Mouse (Mus musculus) forebrain, embryonic 14.5 days (tissue): ENCODE data around the gene Myh10. TPM values are rescaled to one million over a fixed set of nuclear protein-coding genes. Genes with fewer than 3 reads are reported as not detected.

Experiments used
- ATAC-seq: fragments of 200-750 bp; cut with Nextera tagmentation; 2 replicates; pipeline ENCODE4 v1.8.0; 2017; ENCODE audit warnings: mild to moderate bottlenecking, moderate library complexity
- DNase-seq: peaks from one replicate; pipeline ENCODE4 v3.0.0-alpha.2; 2015; ENCODE audit warnings: low spot score
- H3K27ac ChIP-seq: fragments of 300-500 bp; sonication (generic); 2 replicates; pipeline ENCODE4 v1.5.1; 2014; ENCODE audit warnings: low read depth, mild to moderate bottlenecking, control low read depth, low read length, moderate library complexity
- H3K27me3 ChIP-seq: fragments of 300-500 bp; sonication (generic); replicated peaks from 2 replicates; pipeline ENCODE4 v1.6.1; 2014; ENCODE audit warnings: low read length, control low read depth, mixed read lengths; ENCODE audit not compliant: control insufficient read depth, insufficient read depth
- H3K36me3 ChIP-seq: fragments of 300-500 bp; sonication (generic); 2 replicates; pipeline ENCODE4 v1.6.1; 2014; ENCODE audit warnings: low read length, control low read depth; ENCODE audit not compliant: control insufficient read depth, insufficient read depth
- H3K4me1 ChIP-seq: fragments of 300-500 bp; sonication (generic); 2 replicates; pipeline ENCODE4 v1.6.1; 2014; ENCODE audit warnings: antibody characterized with exemption, low read length, control low read depth; ENCODE audit not compliant: control insufficient read depth, insufficient read depth
- H3K4me2 ChIP-seq: fragments of 300-500 bp; sonication (generic); 2 replicates; pipeline ENCODE4 v1.6.1; 2014; ENCODE audit warnings: mild to moderate bottlenecking, control low read depth, low read length
- H3K4me3 ChIP-seq: fragments of 300-500 bp; sonication (generic); 2 replicates; pipeline ENCODE4 v1.5.1; 2014; ENCODE audit warnings: low read depth, low read length, control low read depth
- H3K9ac ChIP-seq: fragments of 300-500 bp; sonication (generic); 2 replicates; pipeline ENCODE4 v1.6.1; 2014; ENCODE audit warnings: mild to moderate bottlenecking, low read length, control low read depth, moderate library complexity
- H3K9me3 ChIP-seq: fragments of 300-500 bp; sonication (generic); replicated peaks from 2 replicates; pipeline ENCODE4 v1.6.1; 2016; ENCODE audit warnings: low read length, control low read depth, mixed read lengths; ENCODE audit not compliant: control insufficient read depth
- WGBS: fragments of 180-500 bp; shearing (Covaris S2); extraction: QIAGEN DNeasy Blood & Tissue Kit; methylation state at CpG from one replicate; pipeline ENCODE4 v1.1.7; 2014; 5-methylcytosine and 5-hydroxymethylcytosine counted together
- polyA plus RNA-seq: library from polyadenylated mRNA; unstranded; fragments of >200 nt; fragmentation: Nextera tagmentation; extraction: Ambion mirVana; gene quantifications from 2 replicates; pipeline ENCODE4 v1.2.1, GENCODE M21; 2014

Myh10 gene
- polyA plus RNA-seq, 1 experiment from 2014 or later = 88.8 TPM

GRCm38 (mm10) chr11:68769770-68770510 lies 78.6 kb downstream of the Myh10 start:
- H3K9me3 ChIP-seq = no peaks in the 10 kb centered on the region
- no peak overlapping the region for H3K27ac ChIP-seq
- no peak overlapping the region for H3K4me2 ChIP-seq
- WGBS = 94% methylated on average over 9 of the region's 9 CpGs
- no peak overlapping the region for H3K9ac ChIP-seq
- H3K4me3 ChIP-seq = no peak overlapping the region
- ATAC-seq = no peak
- no peaks in the 10 kb centered on the region for H3K27me3 ChIP-seq
- H3K36me3 ChIP-seq = peaks cover 99% of the 10 kb centered on the region
- peaks cover 3% of the 10 kb centered on the region; the same call in 1 of the 2 replicates for H3K4me1 ChIP-seq
- no peak for DNase-seq

DNA sequence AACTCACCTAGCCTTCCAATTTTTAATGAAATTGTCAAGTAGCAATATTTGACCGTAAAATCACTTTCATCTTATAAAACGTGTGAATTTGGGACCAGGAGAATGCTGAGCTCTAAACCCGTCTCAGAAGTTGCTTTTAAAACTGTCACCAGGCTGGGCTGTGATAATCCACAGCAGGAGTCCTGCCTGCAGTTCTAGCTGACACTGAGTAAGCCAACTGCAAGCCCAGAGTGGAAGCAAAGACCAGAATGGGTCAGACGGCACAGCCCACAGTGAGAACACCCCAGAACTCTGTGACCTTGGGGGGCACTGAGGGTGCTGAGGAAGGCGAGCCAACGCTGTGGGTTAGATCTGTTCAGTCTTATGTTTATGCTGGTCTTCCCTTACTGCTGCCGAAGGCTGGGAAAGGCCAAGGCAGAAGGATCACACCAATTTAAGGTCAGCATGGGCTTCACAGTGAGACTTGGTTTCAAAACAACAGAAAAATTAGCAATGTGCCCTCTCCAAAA lies 84.8 kb downstream of the Myh10 start:
- H3K4me2 ChIP-seq = no peak overlapping the region
- H3K4me3 ChIP-seq = no peak overlapping the region
- no peaks in the 10 kb centered on the region for H3K27me3 ChIP-seq
- peaks cover 78% of the 10 kb centered on the region for H3K36me3 ChIP-seq
- H3K4me1 ChIP-seq = no peaks in the 10 kb centered on the region
- H3K9ac ChIP-seq = no peak overlapping the region
- no peak overlapping the region for H3K27ac ChIP-seq
- H3K9me3 ChIP-seq = no peaks in the 10 kb centered on the region
- ATAC-seq = no peak
- WGBS = 88% methylated on average over 7 of the region's 7 CpGs
- DNase-seq = no peak

DNA sequence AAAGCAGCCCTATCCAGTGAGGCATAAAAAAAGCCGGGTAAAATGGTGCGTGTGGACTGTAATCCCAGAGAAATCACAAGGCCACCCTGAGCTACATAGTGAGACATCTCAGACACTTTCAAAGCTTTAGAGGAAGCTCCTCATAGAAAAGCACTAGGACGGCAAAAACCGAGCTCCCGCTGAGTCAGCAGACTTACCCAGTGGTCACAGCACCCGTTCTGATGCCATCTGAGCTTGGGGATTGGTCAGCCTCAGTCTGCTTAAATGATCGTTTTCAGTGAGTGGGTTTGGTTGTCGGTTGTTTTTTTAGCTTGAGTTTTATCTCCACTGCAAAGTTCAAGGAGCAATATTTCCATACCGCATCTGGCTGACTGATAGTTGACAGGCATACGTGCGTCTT lies 86.6 kb downstream of the Myh10 start:
- Histone ChIP-seq H3K9ac (no peak overlapping the region), H3K4me1 (no peaks in the 10 kb centered on the region), H3K36me3 (peaks cover 78% of the 10 kb centered on the region), H3K9me3 (no peaks in the 10 kb centered on the region), H3K27ac (no peak overlapping the region), H3K27me3 (no peaks in the 10 kb centered on the region), H3K4me3 (no peak overlapping the region), H3K4me2 (no peak overlapping the region)
- no peak for ATAC-seq
- WGBS = 90% methylated on average over 11 of the region's 11 CpGs
- DNase-seq = no peak

DNA sequence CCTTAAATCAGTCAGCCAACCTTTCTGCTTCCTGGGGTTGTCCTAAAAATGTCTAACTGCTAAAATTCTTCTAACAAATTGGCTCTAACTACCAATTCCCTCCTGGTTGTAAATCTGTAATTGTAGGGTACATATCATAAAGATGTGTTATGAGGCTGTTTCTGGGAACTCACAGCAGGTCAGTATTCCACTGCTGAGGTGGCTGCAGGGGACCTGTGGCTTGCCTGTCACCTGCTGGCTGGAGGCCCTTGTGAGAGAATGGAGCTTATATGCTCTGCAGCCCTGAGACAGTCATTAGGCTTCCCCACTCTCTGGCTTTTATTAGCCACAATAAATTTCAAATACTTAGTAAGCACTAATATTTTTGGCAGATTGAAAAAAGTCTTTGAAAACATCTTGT lies 87.5 kb downstream of the Myh10 start:
- no peaks in the 10 kb centered on the region for H3K4me1 ChIP-seq
- no peak for ATAC-seq
- no peak for DNase-seq
- H3K4me2 ChIP-seq = no peak overlapping the region
- H3K27me3 ChIP-seq = no peaks in the 10 kb centered on the region
- no peak overlapping the region for H3K4me3 ChIP-seq
- no peak overlapping the region for H3K9ac ChIP-seq
- no peaks in the 10 kb centered on the region for H3K9me3 ChIP-seq
- no peak overlapping the region for H3K27ac ChIP-seq
- peaks cover 77% of the 10 kb centered on the region for H3K36me3 ChIP-seq

DNA sequence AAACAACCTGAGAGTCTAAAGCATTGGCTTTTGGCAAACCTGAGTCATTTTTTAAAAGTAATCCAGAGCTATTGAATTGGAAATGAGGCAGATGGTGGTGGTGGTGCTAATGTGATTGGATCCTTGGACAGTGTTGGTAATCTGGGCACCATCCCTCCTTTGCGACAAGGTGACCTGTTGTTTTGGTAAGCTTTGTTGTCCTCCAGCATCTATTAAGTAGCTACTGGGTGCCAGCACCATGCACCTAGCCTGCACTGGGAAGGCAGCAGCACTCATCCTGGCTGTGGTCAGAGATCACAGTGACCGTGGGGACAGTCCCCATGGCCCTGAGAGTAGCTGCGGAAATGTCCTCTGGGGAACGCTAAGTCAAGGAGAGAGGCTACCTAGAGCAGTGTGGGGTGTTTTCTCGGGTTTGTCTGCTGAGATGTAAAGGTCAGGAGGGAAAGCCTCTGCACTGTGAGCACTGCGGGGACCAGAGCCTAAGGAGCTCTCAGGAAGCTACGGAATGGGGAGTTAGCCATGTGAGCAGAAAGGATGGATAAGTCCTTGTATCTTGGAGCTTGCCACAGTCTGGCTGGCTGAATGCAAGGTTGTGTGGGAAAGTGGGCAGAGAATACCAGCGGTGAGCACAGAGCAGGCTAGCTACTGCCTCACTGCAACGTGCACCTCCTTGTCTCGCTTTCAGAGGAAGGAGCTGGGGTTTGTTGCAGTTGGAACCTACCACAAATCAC lies 88.5 kb downstream of the Myh10 start:
- 88% methylated on average over 10 of the region's 10 CpGs for WGBS
- peaks cover 77% of the 10 kb centered on the region for H3K36me3 ChIP-seq
- ATAC-seq = no peak

DNA sequence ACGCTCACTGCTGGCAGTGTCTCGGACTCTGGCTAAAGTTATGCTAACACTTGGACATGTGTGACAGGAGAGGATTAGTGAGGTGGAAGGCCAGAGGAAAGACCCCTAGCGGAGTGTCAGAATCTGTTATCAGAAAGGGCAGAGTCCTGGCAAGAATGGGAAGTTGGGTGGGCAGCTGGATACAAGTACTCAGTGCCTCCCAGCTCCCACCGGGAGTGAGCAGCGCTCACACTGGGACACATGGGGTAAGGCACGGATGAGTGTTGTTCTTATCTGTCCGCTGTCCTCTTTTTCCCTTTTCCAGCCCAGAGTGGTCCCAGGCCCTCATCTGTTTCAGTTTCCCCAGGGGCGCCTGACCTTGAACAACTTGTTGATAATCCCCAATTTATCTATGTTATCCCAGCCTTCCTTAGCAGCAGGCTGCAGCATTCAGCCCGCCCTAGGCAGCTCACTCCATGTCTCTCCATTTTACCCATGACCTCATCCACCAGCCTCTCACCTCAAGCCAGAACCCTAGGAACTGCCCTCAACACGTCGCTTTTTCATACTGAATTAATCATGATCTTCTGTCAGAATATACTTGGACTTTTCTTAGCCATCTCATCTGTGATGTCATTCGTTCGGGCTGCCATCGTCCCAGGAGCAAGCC lies 89.2 kb downstream of the Myh10 start:
- H3K27ac ChIP-seq = no peak overlapping the region
- H3K4me2 ChIP-seq = no peak overlapping the region
- no peaks in the 10 kb centered on the region for H3K4me1 ChIP-seq
- no peaks in the 10 kb centered on the region for H3K9me3 ChIP-seq
- H3K36me3 ChIP-seq = peaks cover 77% of the 10 kb centered on the region
- ATAC-seq (no peak), DNase-seq (no peak)
- H3K4me3 ChIP-seq = no peak overlapping the region
- H3K27me3 ChIP-seq = no peaks in the 10 kb centered on the region
- 88% methylated on average over 14 of the region's 14 CpGs for WGBS
- H3K9ac ChIP-seq = no peak overlapping the region

More for the DNA sequence above, 88.5 kb downstream of the Myh10 start:
- Histone ChIP-seq H3K27ac (no peak overlapping the region), H3K9ac (no peak overlapping the region), H3K4me1 (no peaks in the 10 kb centered on the region), H3K9me3 (no peaks in the 10 kb centered on the region), H3K4me2 (no peak overlapping the region), H3K27me3 (no peaks in the 10 kb centered on the region), H3K4me3 (no peak overlapping the region)
- DNase-seq = no peak

GRCm38 (mm10) chr11:68782336-68782735 lies 91.0 kb downstream of the Myh10 start:
- Histone ChIP-seq H3K4me3 (no peak overlapping the region), H3K36me3 (peaks cover 82% of the 10 kb centered on the region), H3K4me2 (no peak overlapping the region), H3K27me3 (no peaks in the 10 kb centered on the region), H3K4me1 (no peaks in the 10 kb centered on the region), H3K9ac (no peak overlapping the region), H3K27ac (no peak overlapping the region), H3K9me3 (no peaks in the 10 kb centered on the region)
- ATAC-seq = no peak
- WGBS = 88% methylated on average over 9 of the region's 9 CpGs
- no peak for DNase-seq

DNA sequence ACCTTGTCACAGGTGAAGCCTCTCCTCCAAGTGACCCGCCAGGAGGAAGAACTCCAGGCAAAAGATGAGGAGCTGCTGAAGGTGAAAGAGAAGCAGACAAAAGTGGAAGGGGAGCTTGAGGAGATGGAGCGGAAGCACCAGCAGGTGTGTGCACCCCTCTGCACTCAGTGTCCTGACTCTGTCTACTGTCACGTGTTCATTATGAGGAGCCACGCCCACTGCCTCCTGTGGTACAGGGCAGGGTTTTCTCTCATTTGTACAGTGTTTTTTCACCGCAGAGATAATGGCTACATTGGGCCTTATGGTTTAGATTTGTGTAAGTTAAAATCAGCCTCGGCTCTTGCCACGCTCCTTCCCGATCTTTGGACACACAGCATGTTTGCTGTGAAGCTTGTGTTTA lies 94.5 kb downstream of the Myh10 start:
- Histone ChIP-seq H3K4me2 (no peak overlapping the region), H3K9ac (no peak overlapping the region), H3K27me3 (no peaks in the 10 kb centered on the region), H3K9me3 (no peaks in the 10 kb centered on the region), H3K4me1 (no peaks in the 10 kb centered on the region), H3K4me3 (no peak overlapping the region), H3K36me3 (peaks cover 98% of the 10 kb centered on the region), H3K27ac (no peak overlapping the region)
- WGBS = 86% methylated on average over 8 of the region's 8 CpGs
- ATAC-seq = no peak
- DNase-seq = no peak
